Mouse (Mus musculus) gastrocnemius, postnatal 25 days (tissue): Measurements from ENCODE around the gene Dcaf12. TPM values are rescaled to one million over a fixed set of nuclear protein-coding genes. Genes with fewer than 3 reads are reported as not detected.

ENCODE experiments used
- DNase-seq: peaks from one replicate; pipeline ENCODE4 v3.0.0; 2022
- long read RNA-seq, 2 experiments: library from polyadenylated mRNA; stranded (forward); transcript quantifications; one replicate each; pipeline ENCODE4 v2.0.0; 2021
- total RNA-seq, 2 experiments: library from RNA; stranded (reverse); gene quantifications; 1 replicate in 1 of 2; 2 replicates in 1 of 2; pipeline ENCODE4 v1.2.3; 2021

The Dcaf12 gene
- total RNA-seq, result 10 to 100 TPM; 25.9 to 26.6 TPM
- long read RNA-seq, experiment 1, transcript Dcaf12-201 (9 exons, 3,442 nt), result major isoform, 21 of 28 reads
- long read RNA-seq, experiment 1, partial matches to known transcripts, result 3 of 28 reads
- long read RNA-seq, experiment 1, other reads (novel, unspliced or antisense), result 4 of 28 reads
- long read RNA-seq, experiment 2, transcript Dcaf12-201 (9 exons, 3,442 nt), result major isoform, 47 of 59 reads
- long read RNA-seq, experiment 2, partial matches to known transcripts, result 10 of 59 reads
- long read RNA-seq, experiment 2, other reads (novel, unspliced or antisense), result 2 of 59 reads

- DNase-seq, result peak; percentile 95
These were observed at the start of gene Dcaf12 for GRCm38 (mm10) chr4:41314141-41315129. Gene Dcaf12, minus strand, starts transcription at chr4:41314889.

GRCm38 (mm10) chr4:41361059-41361458 lies 46.4 kb upstream of the Dcaf12 start:
- no peak for DNase-seq

DNA sequence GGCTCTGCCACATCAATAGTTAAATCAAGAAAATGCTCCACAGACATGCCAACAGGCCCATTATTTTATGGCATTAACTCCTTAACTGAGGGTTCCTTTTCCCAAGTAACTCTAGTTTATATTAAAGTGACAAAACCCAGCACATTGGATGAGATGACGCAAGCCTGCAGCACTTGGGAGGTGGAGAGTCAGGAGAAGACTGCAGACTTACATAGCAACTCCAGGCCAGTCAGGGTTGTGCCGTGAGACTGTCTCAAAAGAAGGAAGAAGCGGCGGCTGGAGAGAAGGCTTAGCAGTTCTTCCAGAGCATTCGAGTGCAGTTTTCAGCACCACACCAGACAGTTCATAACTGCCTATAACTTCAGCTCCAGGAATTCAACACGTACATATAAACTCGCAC lies 44.7 kb upstream of the Dcaf12 start:
- no peak for DNase-seq

DNA sequence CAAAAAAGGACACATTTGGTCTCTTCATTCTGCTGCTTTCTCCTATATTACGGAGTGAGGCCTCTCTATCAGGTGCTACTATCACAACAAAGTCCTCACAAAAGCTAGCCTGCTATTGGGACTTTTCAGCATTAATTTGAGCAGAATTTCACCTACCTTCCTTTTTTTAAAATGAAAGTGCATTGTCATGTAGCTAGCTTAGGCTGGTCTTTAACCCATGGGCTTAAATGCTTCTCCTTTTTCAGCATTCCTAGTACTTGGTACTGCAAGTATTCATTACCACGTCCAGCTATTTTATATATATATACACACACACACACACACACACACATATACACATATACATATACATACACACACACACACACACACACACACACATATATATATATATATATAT lies 44.0 kb upstream of the Dcaf12 start:
- DNase-seq, result no peak

DNA sequence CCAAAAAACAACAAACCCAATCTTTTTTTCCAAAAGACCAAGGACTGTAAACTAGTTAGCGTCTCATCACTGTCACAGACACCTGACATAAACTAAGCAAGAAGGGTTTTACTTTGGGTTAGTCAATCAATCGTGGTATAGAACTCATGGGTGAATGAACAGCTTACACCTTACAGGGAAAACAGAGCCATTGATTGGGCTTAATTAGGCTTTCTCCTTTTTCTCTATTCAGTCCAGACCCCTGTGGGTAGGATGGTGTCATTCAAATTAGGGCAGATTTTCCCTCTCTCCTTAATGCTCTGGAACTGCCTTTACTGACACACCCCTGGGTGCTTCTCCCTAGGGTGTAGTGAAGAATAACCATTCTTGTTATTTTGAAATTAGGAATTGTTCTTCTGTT lies 42.5 kb upstream of the Dcaf12 start:
- no peak for DNase-seq

- DNase-seq, result no peak
These were observed 38.6 kb upstream of the Dcaf12 start for GRCm38 (mm10) chr4:41353265-41353664.

GRCm38 (mm10) chr4:41352758-41353157 lies 38.1 kb upstream of the Dcaf12 start:
- no peak for DNase-seq

GRCm38 (mm10) chr4:41349199-41349591 lies 34.5 kb upstream of the Dcaf12 start:
- no peak for DNase-seq

- DNase-seq, result peak; percentile 96
These were observed 34.0 kb upstream of the Dcaf12 start, which contains the start of gene Ubap1 for GRCm38 (mm10) chr4:41348584-41349198. Gene Ubap1, plus strand, starts transcription at chr4:41348996.

- DNase-seq, result no peak
These were observed 33.1 kb upstream of the Dcaf12 start for GRCm38 (mm10) chr4:41347839-41348238.

- peak; percentile 47 for DNase-seq
These were observed 31.3 kb upstream of the Dcaf12 start for GRCm38 (mm10) chr4:41346011-41346410.

DNA sequence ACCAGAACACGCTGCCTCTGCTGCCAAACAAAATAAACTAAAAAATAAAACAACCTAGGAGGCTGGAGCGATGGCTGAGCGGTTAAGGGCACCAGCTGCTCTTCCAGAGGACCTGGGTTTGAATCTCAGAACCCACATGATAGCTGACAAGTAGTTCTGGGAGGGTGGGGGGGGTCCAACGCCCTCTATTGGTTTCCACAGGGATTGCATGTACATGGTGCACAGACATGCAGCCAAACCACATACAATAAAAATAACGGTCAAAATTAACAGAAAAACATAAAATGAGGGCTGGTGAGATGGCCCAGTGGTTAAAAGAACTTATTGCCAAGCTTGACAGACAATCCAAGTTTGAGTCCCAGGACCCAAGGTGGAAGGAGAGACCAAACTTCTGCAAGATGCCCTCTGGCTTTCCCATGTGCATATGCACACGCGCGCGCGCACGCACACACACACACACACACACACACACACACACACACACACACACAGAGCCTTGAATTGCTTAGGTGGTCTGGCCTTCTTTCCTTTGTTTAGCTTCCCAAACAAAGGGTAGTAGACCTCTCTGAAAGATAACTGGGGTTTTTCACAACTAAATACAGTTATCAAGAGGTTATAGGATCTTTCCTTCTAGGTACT lies 26.3 kb upstream of the Dcaf12 start:
- no peak for DNase-seq

DNA sequence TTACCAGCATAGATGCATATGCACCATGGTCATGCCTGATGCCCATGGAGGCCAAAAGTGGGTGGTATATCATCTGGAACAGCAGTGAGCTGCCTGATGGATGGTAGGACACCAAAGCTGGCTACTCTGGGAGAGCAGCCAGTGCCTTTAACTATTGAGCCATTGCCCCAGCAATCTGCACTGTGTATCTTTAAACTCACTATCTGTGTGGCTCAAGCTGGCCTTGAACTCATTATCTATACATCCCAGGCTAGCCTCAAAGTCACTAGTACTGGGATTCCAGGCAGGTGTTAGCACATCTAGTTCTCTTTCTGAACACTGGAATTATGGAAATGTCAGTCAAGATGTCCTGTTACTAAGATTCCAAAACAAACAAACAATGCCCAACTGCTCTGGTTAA lies 21.9 kb upstream of the Dcaf12 start:
- DNase-seq, result no peak

- no peak for DNase-seq
These were observed 17.2 kb upstream of the Dcaf12 start for GRCm38 (mm10) chr4:41331698-41332421.

DNA sequence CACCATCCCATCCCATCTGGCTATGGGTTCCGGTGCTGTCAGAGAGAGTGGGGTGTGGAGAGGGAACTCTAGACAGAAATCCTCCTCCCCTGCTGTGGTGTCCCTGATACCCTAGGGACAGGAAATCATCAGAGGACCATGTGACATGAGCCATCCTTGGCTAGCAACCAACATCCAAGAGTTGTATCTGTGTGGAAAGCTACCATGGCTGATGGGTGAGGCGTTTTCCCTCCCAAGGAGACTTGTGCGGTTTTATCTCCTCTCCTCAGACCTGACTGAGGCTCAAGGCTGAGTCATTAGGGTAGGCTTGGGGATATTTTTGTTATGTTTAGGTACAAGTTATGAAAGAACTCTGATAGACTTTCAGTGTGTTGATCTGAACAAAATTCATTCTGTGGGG lies 16.4 kb upstream of the Dcaf12 start:
- no peak for DNase-seq

DNA sequence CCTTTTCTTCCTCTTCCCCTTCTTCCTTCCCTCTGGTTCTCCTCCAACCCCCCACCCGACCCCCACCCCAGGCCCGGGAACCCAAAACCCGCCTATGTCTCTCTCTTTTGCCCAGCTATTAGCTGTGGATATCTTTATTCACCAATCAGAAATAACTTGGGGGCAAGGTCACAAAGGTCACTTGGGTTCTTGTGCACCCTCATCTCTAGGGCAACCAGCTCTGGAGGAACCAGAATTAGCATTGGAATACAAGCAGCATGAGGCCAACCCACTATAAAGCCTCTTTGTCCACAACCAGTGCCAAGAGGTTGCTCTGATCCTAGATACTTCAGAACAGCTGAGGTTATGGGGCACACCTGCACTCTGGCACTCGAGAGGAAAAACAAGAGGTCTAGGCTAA lies 14.8 kb upstream of the Dcaf12 start:
- DNase-seq, result no peak

DNA sequence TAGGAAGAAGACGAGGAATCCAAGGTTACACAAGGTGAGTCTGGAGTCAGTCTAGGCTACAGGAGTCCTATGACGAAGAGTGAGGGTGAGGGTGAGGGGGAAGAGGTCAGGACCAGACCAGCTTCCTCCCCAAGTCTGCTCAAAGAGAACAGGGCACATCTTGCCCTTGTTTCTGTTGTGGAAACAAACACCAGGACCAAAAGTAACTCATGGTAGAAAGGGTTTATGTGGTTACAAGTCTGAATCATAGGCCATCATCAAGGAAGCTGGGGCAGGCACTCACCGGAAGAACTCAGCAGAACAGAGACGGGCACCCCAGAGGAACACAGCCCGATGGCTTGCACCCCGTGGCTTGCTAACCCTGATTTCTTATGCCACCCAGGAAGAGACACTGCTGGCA lies 12.2 kb upstream of the Dcaf12 start:
- DNase-seq, result no peak

DNA sequence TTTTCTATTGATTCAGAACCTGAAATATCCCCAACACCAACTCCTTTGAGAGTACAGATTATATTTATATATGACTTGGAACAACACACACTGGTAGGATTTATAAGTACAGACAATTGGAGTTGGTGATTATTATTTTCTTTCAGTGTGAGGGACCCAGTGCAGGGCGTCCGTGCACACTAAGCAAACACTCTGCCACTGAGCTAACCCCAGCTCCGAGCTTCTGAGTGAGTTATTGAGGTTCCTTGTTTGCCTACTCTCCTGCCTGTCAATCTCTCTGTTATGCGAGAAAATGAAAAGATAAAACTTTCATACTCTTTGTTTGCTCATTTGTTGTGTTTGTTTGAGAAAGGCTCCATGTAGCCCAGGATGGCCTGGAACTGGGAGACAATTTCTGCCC lies 6.3 kb upstream of the Dcaf12 start:
- DNase-seq, result no peak

GRCm38 (mm10) chr4:41318267-41318666 lies 3.6 kb upstream of the Dcaf12 start:
- DNase-seq, result no peak

DNA sequence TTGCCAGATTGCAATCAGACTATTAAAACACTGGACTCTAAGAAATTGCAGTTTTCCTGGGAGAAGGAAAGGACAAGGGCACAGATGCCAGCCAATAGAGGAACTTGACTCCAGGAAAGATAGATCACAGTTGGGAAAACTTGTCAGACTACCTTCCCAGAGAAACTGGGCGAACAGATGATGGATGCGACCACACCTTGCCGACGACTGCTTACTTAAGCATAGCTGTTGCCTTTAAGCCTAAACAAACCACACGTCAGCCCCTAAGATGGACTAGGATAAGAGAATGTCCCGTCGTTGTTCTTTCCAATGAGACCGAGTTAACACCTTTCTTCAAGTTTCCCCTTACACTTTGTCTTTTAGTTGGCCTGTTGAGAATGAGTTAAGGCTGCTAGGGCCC lies 484 bp upstream of the Dcaf12 start:
- no peak for DNase-seq

GRCm38 (mm10) chr4:41313722-41314121 lies 967 bp downstream of the Dcaf12 start:
- peak; percentile 9 for DNase-seq
